In genomic region chr19:37692879-37693278, GRCm38 (mm10) we compare ENCODE assay signal across 8 mouse cellular contexts. TPM values are rescaled to one million over a fixed set of nuclear protein-coding genes. Genes with fewer than 3 reads are reported as not detected.
DNase-seq lines count a peak whose midpoint lies in the region; ATAC-seq and TF ChIP-seq lines count a peak whose summit lies in the region.
"Had no signal": no experiment of that assay in that cellular context is flagged by ENCODE, and none has a peak within 500 bp of the region (broad histone marks: within the 10 kb centered on the region; RNA-seq: fewer than 3 reads in every experiment).

No protein-coding gene starts in this region.

- peak; percentile 74 for ATAC-seq in forebrain, embryonic 16.5 days
- ATAC-seq in liver, embryonic 15.5 days (ENCODE audit: insufficient read depth), result no peak

- H3K36me3 ChIP-seq in forebrain, embryonic 16.5 days (ENCODE audit: control insufficient read depth, insufficient read depth), result no peaks in the 10 kb centered on the region
- H3K36me3 ChIP-seq in liver, embryonic 15.5 days (replicated peaks), result no peaks in the 10 kb centered on the region
- no peaks in the 10 kb centered on the region for H3K36me3 ChIP-seq in small intestine, adult 2 months (ENCODE audit: control insufficient read depth, insufficient read depth, low read length)

- peak overlapping the region; percentile 38 for H3K4me3 ChIP-seq in forebrain, embryonic 16.5 days (replicated peaks; ENCODE audit: low read length)
- H3K4me3 ChIP-seq in liver, embryonic 15.5 days (replicated peaks), result peak overlapping the region; percentile 21
- peak overlapping the region; percentile 10 for H3K4me3 ChIP-seq in small intestine, adult 2 months (ENCODE audit: low read depth, low read length)

- H3K27me3 ChIP-seq in forebrain, embryonic 16.5 days (replicated peaks; ENCODE audit: control insufficient read depth, insufficient read depth, low read length), result peaks cover 98% of the 10 kb centered on the region
- peaks cover 95% of the 10 kb centered on the region for H3K27me3 ChIP-seq in liver, embryonic 15.5 days
- H3K27me3 ChIP-seq in small intestine, adult 2 months (ENCODE audit: control insufficient read depth, insufficient read depth, low read length), result peaks cover 33% of the 10 kb centered on the region

- no peak for TF ChIP-seq POLR2A in brain, embryonic 14.5 days (IDR thresholded peaks at IDR 0.05; ENCODE audit: borderline replicate concordance, extremely low read depth, insufficient read depth, insufficient read length, poor library complexity, severe bottlenecking)
- TF ChIP-seq POLR2A in small intestine, adult 2 months (IDR thresholded peaks at IDR 0.05; ENCODE audit: low read depth, low read length), result no peak

- peak overlapping the region; percentile 73 for H3K4me2 ChIP-seq in forebrain, embryonic 16.5 days (ENCODE audit: low read length)
- H3K4me2 ChIP-seq in liver, embryonic 15.5 days, result peak overlapping the region; percentile 54

- peak overlapping the region; percentile 19; the same call in 1 of the 2 replicates for H3K9ac ChIP-seq in forebrain, embryonic 16.5 days (replicated peaks; ENCODE audit: low read depth, low read length)
- H3K9ac ChIP-seq in liver, embryonic 15.5 days, result no peak overlapping the region

- WGBS in forebrain, embryonic 16.5 days, result under 1% methylated on average over 40 of the region's 40 CpGs
- WGBS in liver, embryonic 15.5 days (ENCODE audit: insufficient replicate concordance), result 1% methylated on average over 40 of the region's 40 CpGs
- 4% methylated on average over 40 of the region's 40 CpGs for WGBS in small intestine, adult 2 months

- H3K9me3 ChIP-seq in forebrain, embryonic 16.5 days (ENCODE audit: control insufficient read depth, low read length), result no peaks in the 10 kb centered on the region
- no peaks in the 10 kb centered on the region for H3K9me3 ChIP-seq in liver, embryonic 15.5 days (replicated peaks)

- DNase-seq in left cerebral cortex, postnatal 14 days (ENCODE audit: low spot score in 2 of 2), result peak; percentile 19 to 51
- no peak for DNase-seq in left cerebral cortex, adult 9 months (ENCODE audit: low spot score in 2 of 2)
- peak; percentile 76 for DNase-seq in brain, embryonic 14.5 days (ENCODE audit: low read depth)
- DNase-seq in urinary bladder, adult 2 months (ENCODE audit: low spot score), result no peak

- no peak overlapping the region for H3K27ac ChIP-seq in forebrain, embryonic 16.5 days (ENCODE audit: low read length)
- H3K27ac ChIP-seq in liver, embryonic 15.5 days (replicated peaks), result no peak overlapping the region
- no peak overlapping the region for H3K27ac ChIP-seq in small intestine, adult 2 months (ENCODE audit: insufficient read depth, low read depth, low read length)

- H3K4me1 ChIP-seq in forebrain, embryonic 16.5 days (replicated peaks; ENCODE audit: control insufficient read depth, insufficient read depth, low read length), result peaks cover 23% of the 10 kb centered on the region
- peaks cover 28% of the 10 kb centered on the region for H3K4me1 ChIP-seq in liver, embryonic 15.5 days (replicated peaks)
- no peaks in the 10 kb centered on the region for H3K4me1 ChIP-seq in small intestine, adult 2 months (ENCODE audit: control insufficient read depth, insufficient read depth, insufficient read length, low read length)

- TF ChIP-seq CTCF in brain, embryonic 14.5 days (IDR thresholded peaks at IDR 0.05; ENCODE audit: borderline replicate concordance, extremely low read depth, insufficient read depth, insufficient read length), result no peak
- no peak for TF ChIP-seq CTCF in small intestine, adult 2 months (IDR thresholded peaks at IDR 0.05; ENCODE audit: extremely low read depth, insufficient read length, insufficient replicate concordance, low read depth, low read length)

- intact Hi-C loops in left cerebral cortex, postnatal 14 days (cut with DNase I), result no loop called here

RNA-seq across cellular contexts. Expression of gene Cyp26a1, which starts 4.7 kb away (rescaled TPM):
- total RNA-seq in left cerebral cortex, postnatal 14 days (2021), result under 1 TPM in 1 of 2 experiments, not detected in 1; 0.25 TPM
- polyA plus RNA-seq in brain, embryonic 14.5 days (2012; rRNA removed), result 0.08 and 0.14 TPM in 2 replicates
- polyA plus RNA-seq in forebrain, embryonic 16.5 days (2015; fragmentation: Nextera tagmentation; extraction: Ambion mirVana), result not detected in 2 replicates
- polyA plus RNA-seq in liver, embryonic 15.5 days (2015; fragmentation: Nextera tagmentation; extraction: Ambion mirVana), result 0.16 and 0.20 TPM in 2 replicates
- polyA plus RNA-seq in small intestine, adult 2 months (2012; rRNA removed), result 0.08 TPM in 1 of 2 replicates, not detected in the other
- 0.09 and 0.14 TPM in 2 replicates for polyA plus RNA-seq in urinary bladder, adult 2 months (2012; rRNA removed)
- total RNA-seq: neutrophil, adult 5-6 weeks had no signal

RNA-seq across cellular contexts. Expression of gene Cyp26c1, which starts 7.5 kb away (rescaled TPM):
- total RNA-seq in left cerebral cortex, postnatal 14 days (2021), result not detected
- polyA plus RNA-seq in brain, embryonic 14.5 days (2012; rRNA removed), result not detected in 2 replicates
- polyA plus RNA-seq in forebrain, embryonic 16.5 days (2015; fragmentation: Nextera tagmentation; extraction: Ambion mirVana), result not detected in 2 replicates
- polyA plus RNA-seq in liver, embryonic 15.5 days (2015; fragmentation: Nextera tagmentation; extraction: Ambion mirVana), result not detected in 2 replicates
- polyA plus RNA-seq in small intestine, adult 2 months (2012; rRNA removed), result 0.06 TPM in 1 of 2 replicates, not detected in the other
- 0.03 and 0.04 TPM in 2 replicates for polyA plus RNA-seq in urinary bladder, adult 2 months (2012; rRNA removed)
- total RNA-seq: neutrophil, adult 5-6 weeks had no signal

Comparison
In these comparisons a context has a peak if more than half of its experiments do, and no peak if none do; other contexts are left out.
1. DNase-seq: peak in left cerebral cortex, postnatal 14 days (2 of 2) and brain, embryonic 14.5 days (single experiment); none in left cerebral cortex, adult 9 months (0 of 2) and urinary bladder, adult 2 months (single experiment).
2. Peak in every context shown above with its lines, with median percentiles within 50 percentile points of each other: H3K4me3 ChIP-seq.